Mouse (Mus musculus) mouse trophoblast stem cell (cell line): ENCODE results near the gene Cntn5.

Experiments used
- in situ Hi-C, 2 experiments: fragments of 300-500 bp; cut with MseI, MboI; formaldehyde crosslinking; loops; 2 replicates in 1 of 2; 3 replicates in 1 of 2; pipeline ENCODE4 v1.15.1; 2025

Gene Cntn5

DNA sequence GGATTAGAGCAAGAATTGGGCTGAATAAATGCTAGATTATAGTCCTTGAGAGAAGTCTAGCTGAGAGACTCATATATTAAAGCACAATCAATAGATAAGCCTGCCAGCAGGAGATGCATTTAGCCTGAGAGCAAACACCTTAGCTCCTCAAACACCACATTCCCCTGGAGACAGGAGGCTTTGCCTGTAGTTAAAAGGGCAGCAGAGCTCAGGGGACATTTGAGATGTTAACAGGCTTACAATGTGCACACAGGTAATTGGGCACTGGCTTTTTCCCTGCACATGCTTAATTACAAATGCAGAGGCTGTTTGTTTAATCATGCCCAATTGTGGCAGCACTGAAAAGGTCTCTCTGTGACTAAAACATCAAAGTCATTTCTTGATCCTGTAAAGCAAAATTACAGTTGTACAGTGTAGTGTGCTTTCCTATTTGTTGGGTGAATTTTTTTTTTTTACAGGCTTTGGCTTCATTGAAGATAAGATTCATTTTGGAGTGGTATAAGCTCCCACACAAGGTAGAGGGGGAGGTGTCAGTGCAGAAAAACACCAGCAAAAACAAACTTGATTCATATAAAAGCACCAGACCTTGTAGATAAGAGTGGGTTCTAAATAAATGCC, 457.2 kb downstream of the Cntn5 start:
- in situ Hi-C loops = no loop called here

DNA sequence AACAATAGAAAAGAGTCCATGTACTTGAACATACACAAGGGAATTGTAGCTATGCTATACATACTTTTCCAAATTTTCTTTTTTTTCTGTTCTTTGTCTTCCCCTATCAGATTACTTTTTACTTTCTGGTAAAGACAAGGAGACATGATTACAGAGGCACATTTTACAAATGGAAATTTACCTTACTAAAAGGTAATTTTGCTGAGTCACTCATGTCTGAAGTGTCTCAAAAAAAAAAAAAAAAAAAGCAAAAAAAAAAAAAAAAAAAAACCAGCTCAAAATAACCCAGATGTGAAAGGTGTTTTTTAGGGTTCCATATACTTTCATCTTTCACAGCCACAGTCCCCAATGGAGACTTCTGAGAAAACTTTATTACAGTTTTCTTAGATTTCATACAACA, 492.5 kb downstream of the Cntn5 start:
- in situ Hi-C loops = no loop called here

DNA sequence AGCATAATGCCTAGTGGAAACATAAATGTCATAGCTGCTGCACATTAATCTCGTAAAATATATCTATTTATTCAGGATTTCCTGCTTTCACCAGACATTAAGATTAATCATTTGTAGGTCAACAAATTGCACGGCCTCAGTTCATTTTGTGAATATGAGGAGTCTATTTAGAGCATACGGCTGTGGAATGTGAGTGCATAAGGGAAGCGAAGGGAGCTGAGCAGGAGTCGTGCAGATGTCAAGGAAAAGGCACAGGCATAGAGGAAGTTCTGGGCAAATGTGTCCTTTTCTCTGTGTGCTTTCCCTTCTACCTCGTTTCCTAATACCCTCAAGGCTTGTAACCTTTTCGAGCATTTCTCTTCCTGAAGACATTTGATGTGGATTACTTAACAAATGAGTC, 504.5 kb downstream of the Cntn5 start:
- in situ Hi-C loops = no loop called here

DNA sequence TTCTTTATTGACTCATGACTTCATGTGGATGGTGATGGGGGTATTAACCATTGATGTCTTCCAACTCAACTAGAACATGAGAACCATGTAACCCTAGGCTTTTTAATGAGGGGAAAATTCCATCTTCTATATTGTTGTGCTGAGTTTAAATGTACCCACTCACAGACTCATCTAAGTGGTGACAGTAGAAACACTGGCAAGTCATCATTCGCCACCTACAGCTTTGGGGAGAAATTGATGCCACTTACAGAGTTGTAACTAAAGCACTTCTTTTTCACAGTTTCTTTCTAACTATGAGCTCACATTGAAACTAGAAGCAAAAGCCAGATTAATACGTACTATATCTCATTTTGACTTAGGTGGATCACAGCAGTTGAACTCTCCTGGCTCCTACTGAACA, 514.7 kb downstream of the Cntn5 start:
- in situ Hi-C loops = no loop called here

DNA sequence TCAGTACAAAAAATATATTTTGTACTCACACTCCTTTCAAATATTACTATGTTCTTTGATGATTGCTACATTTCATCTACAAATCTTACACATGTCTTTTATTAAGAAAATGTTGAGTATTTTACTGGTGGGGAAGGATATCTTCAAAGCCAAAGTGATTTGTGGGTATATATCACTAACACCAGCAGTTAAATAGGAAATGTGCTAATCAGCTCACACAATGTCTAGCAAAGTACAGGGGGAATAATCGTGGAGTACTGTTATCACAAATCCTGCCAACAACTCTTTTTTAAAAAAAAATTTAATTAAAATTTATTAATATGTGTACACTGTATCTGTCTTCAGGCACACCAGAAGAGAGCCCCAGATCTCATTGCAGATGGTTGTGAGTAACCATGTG, 520.1 kb downstream of the Cntn5 start:
- in situ Hi-C loops = no loop called here

DNA sequence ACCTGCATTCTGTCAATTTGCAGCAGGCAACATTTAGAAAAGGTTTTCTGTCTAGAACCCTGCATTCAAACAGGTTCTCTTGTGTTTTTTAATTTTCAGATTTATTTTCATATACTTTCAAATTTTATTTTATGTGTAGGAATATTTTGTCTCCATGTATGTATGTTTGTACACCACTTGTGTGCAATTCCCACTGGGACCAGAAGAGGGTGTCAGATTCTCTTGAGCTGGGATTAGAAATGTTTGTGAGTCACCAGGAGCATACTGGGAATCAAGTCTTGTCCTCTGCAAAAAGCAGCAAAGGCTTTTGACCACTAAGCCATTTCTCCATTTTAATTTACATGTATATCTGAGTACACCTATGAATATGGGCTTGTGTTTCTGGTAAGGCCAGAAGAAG, 521.4 kb downstream of the Cntn5 start:
- in situ Hi-C loops = no loop called here

DNA sequence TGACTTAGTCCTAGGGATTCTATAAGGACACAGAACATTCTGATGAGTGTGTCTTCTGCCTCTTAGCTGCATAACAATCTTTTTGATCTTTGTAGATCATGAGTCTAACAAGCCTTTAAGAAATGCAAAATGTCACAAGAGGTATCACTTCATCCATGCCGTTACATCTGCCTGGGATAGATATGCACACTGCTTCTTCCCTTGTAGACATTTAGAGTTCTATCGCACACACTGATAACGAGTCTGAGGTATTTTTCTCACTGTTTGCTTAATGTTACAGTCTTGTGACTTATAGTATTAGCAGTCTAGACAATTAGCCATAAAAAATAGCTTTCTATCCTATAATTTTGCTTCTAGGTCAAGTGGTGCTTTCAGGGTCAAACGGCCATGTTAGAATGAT, 522.9 kb downstream of the Cntn5 start:
- in situ Hi-C loops = no loop called here

DNA sequence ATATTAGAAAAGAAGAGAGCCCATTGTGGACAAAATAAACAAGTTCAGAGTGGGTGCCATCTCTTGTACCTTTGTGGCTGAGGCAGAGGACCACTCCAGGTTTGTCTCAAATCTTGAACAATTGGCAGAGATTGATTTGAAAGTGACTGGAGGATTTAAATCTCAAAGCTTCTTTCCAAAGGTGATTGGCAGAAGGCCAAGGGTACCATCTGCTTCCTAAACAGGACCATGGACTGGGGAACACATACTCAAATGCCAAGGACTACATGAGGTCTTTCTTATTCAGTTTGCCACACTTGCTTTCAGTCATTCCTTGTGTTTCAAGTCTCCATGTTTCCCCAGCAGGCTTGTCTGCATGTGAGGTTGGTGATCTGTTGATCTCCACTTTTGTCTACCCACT, 528.3 kb downstream of the Cntn5 start:
- in situ Hi-C loops = no loop called here

DNA sequence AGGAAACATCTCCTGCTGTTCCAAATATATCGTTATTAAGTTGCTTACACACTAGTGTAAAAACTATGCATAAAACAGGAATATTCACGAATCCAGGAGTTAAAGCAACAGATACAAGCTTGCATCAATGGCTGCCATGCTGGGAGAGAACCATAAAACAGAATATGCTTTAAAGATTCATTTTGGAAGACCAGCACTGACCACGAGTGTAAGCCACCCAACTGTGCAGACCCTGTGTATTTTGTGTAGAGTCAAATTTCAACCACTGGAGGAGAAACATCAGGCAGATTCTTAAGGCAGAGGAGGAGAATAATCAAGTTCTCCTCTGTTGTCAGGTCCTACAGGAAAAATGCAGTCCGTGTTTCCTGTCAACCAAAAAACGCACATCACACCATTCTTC, 535.6 kb downstream of the Cntn5 start:
- in situ Hi-C loops = no loop called here

DNA sequence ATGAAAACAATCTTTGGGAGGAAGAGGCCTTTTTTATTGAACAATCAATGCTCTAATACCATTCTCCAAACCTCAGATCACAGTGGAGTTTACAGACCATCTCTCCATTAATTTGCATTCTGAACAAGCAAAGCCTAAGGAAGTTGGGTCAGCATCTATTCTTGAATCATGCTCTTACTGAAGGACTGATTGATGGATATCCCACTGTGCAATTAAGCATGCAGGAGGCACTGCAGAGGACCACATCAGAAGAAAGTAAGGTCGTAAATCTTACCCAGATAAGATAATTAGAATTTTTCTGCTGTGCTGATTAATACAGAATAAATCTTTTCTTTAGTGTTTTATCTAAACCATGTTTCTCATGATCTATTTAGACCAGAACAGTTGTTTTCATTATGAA, 536.2 kb downstream of the Cntn5 start:
- in situ Hi-C loops = no loop called here

DNA sequence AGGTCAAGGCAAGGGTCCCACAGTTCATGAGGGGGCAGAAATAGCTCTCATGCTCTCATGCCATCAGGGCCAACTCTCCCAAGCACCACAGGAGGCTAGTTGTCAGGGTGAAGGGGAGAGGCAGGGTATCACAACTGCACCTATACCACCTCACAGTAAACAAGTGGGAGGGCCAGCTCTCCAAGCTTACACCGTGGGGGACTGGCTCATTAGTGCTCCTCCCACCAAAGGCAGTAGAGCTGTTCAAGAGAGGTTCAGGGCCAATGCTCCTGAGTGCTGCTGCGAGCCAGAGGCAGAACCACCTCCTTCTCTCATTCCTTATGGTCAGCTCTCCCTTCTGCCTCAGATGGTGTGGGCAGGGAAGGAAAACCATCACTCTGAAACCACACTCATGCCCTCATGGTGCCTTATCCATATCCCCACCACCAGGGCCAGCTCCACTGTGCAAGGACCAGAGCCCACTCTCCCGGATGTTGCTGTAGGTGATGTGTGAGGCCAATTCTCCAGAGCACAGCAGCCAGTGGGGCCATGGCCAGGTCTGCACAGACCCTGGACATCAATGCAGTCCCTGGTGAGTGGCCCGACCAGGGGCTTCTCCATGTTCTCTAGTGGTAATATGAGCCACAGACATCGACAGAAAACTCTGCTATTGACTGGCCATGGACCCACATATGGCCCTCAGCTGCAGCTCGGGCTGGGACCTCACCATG, 538.2 kb downstream of the Cntn5 start:
- in situ Hi-C loops = no loop called here

DNA sequence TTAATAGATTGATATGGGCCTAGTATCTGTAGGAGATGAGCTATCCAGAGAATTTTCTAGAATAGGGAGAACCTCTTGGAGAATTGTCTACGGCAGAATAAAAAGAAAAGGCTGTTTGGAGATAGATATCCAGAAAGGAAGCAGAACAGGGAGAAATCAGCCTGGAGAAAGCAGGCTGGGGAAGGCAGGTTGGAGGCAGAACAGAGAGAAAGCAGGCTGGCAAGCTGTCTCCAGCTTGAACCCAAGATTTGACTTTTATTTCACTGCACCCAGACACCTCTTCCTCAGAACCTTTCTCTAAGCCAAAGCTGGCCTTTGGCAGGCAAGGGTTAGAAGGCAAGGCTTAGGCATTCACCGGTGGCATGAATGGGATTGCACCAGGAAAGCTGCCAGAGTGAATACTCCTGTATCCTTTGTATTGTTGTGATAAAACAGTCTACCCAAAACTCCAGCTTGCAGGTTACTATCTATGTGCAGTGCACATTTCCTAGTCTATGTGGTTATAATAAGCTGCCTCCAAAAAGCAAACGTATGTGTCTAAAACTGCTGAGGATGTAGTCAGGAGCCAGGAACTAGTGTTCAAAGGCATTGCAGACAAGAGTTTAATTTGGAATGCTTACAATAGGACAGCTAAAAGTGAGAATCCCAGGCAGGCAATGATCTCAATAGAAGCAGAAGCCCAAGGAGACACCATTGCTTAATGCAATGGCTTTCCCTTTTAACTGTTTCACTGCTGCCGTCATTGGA, 553.5 kb downstream of the Cntn5 start:
- in situ Hi-C loops = no loop called here

DNA sequence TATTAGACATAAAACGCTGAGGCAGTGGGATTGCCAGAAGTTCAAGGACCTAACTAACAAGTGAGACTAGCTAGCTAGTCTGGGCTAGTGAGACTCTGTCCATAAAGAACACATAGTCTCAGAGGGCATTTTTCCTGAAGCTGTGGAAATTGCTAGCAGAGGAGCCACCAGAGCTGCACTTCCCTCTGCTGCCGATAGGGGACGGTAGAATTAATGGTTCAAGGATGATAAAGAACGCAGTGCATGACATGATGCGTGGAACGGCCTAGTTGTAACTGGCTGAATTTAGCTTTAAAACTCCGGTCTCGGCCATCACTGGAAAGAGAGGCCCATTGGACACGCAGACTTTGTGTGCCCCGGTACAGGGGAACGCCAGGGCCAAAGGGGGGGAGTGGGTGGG, 555.8 kb downstream of the Cntn5 start:
- in situ Hi-C loops = no loop called here

DNA sequence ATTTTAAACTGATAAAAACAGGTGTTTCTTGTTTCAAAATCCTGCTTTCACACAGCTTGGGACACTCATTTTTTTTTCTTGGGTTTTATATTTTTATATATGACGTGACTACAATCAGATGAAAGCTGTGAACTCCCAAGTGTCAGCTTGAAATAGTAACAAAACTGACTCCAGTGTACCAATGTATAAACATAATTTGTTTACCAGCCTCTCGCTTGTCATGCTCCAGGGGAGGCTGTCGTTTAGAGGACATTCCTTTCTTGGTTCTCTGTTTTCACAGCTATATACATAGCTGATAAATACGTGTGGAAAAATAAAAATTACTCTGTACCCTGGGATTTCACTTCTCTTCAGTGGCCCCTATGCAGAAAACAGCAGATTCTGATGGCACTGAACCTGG, 556.4 kb downstream of the Cntn5 start:
- in situ Hi-C loops = no loop called here

DNA sequence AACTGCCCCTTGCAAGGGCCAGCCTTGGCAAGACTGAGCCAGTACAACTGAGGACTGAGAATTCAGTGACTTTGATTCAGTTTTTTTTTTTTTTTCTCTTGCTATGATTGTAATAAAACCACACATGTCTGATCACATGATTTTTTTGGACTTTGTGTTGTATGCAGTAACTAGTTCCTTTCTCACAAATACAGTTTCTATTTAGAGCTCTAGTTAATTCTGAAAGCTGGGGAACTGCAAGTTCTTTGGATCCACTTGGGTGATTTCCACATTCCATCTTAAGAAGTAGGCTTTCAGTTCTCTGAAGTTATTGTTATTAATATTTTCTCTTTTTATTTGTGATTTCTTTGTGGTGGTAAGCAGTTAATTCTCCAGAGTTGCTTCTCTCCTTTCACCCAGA, 563.8 kb downstream of the Cntn5 start:
- in situ Hi-C loops = no loop called here

DNA sequence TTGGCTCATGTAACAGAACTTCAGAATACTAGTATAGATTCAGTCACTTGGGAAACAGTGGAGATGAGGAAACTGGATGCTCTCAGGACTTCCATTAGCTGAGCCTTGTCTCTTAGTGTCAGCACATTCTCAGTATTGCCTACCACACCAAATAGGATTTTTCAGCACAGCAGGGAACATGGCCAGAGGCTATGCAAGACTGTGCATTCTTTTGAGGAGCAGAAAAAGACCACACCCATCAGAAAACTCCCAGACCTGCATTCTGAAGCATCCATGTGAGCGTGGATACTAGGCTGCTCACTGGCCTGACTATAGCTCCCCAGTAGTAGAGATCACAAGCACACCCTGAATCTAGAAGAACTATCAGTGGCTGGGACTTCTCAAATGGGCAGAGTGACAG, 564.9 kb downstream of the Cntn5 start:
- in situ Hi-C loops = no loop called here

DNA sequence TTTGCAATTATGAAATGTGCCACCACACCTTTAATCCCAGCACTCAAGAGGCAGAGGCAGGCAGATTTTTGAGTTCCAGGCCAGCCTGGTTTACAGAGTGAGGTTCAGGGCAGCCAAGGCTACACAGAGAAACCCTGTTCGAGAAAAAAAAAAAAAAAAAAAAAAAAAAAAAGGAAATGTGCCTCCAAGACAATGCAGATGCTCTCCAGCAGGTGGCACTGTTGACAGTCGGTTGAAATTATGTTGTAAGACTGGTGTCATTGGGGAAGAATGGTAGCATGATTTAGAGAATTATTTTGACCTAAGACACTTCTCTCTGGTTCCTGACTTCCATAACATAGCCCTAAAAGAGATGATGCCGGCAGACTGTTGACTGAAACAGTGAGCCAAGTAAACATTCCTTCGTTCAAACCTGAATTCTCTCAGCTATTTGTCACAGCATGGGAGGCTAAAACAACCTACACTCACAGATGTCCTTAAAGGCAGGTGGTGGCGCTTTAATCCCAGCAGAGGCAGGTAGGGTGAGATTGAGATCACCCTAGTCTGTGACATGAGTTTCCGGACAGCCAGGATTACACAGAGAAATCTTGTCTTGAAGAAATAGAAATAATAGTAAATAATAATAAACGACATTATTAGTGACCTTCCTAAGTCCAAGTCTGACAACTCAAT, 579.7 kb downstream of the Cntn5 start:
- in situ Hi-C loops = no loop called here

DNA sequence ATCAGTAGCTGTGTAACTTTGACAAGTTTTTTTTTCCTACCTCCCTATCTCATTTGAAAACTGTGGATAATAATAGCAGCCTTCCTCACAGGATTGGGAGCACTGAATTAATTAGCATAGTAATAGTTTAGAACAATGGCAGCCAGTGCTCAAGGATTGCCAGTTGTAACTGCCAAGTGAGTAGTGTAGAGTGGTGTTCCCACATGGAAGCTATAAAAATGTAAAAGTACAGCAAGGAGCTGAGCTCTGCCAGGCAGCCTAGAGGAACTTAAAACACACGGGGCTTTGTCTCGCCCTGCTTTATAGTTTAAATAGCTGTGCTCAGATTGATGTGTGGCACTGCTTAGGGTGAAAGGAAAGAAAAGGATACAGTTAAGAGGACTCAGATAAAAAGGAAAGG, 635.2 kb downstream of the Cntn5 start:
- in situ Hi-C loops = no loop called here

DNA sequence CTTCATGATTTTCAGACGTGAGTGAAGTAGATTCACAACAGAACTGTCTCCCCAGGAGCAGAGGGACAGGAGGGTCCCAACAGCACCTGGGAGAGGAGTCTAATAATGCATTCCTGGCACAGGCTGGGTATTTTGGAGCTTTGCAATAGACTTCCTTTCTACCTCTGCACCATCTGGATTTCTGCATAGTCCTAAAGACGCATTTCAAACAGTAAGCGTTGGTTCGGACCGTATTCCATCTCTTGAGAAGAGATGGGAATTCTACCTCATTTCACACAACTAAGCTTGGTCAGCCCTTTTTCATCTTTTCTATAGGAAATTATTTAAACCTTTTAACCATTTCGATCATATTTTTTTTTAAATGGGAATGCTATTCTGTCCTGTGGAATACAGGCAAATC, 635.7 kb downstream of the Cntn5 start:
- in situ Hi-C loops = no loop called here

DNA sequence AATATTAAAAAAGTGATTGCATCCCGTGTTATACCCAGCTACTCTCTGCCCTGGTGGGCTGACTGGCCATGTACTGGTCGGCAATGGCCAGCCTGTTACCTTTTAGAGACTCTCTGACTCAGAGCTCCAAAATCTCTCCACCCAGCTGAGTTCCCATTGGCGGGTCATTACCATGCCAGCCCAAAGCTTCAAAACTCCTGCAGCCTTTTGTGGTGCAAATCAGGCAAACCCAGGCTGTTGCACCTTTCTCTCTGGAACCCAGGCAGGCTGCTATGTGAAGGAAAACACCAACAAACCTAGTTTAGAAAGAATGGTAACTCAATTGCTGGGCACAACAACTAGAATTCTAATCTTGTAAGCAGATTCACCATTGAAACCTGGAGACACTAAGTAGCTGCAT, 639.0 kb downstream of the Cntn5 start:
- in situ Hi-C loops = no loop called here

DNA sequence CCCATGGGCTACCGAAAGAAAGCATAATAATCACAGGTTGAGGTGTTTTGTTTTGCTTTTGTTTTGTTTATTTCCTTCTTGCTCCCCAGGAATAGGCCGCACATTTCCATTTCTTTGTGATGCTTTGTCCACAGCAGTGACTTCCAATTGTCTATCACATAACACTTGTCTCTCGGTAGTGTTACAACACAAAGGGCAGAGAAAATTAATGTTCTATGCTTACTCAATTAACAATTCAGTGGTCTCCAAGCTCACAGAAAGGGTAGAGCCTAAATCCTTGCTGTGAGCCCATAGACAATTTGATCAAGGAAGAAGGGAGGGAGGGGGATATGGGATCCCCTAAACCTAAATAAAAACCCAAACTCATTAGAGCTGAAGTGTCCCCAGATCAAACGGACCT, 671.2 kb downstream of the Cntn5 start:
- in situ Hi-C loops = no loop called here

DNA sequence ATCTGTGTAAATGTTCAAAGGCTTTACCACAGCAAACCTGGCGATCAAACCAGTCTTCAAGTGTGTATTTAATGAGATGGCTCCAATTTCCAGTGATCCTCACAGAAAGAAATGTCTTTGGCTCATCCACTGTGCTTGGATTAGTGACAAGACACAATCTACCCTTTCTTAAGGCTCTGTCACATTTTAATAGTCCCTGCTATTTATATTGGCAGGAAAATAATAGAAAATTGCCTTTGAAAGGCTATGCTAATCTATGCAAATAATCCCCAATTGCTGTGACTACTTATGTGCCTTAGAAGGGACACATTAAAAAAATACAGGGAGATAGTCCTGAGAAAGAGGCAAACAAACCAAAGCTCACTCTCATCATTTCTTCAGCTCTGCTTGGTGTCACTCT, 672.5 kb downstream of the Cntn5 start:
- in situ Hi-C loops = no loop called here

DNA sequence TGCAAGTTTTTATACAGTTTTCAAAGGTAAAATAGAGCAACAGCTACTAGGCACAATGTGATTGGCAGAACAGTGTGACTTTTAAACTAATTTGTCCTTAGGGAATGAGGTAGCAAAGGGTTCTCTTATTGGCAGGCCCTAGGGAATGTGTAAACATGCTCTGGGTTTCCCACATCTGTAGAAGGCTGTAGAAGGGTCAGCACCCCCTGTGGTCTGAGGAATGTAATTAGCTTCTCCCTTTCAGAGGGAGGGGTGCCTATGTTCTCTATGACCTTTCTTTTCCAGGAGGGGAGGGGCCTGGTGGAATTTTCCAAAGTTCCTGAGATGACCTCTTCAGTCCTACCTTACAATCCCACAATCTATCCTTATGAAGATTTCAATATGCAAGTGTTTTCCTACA, 673.6 kb downstream of the Cntn5 start:
- in situ Hi-C loops = no loop called here
